Mouse (Mus musculus): ENCODE data around the gene Clasp2.
"Not testable (repeated sequence)": the region's sequence is repeated elsewhere in the genome, so short reads cannot be mapped to it uniquely, and the experiment has no call there.

Gene Clasp2

DNA sequence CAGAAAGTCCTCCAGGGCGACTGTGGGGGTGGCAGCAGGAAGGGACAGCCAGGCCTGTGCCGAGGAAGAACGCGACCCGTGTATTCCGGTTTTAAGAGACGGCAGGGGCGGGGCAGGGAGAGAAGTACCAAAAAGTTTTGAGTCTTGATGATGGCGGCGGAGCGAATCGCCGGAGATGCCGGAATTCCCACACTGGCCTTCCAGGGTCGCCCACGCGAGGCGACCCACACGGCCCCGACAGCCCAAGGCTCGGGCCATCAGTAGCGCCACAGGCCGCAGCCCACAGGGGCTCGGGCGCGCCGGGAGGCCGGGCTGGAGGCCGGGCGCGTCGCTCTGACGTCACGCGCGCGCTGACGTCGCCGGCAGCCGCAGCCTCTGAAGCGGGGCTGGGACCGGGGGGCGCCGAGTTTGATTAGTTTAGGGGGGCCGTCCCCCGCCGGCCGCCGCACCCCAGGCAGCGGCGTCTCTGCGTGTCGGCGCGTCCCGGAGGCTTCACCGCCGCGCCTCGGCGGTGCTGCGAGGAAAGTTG, at the start of gene Clasp2:
Gene Clasp2 (plus strand): TSS at position 366 of the 529 bp plus-strand sequence.
- DNase-seq (ENCODE audit: low read depth, low spot score), result peak; percentile 67

DNA sequence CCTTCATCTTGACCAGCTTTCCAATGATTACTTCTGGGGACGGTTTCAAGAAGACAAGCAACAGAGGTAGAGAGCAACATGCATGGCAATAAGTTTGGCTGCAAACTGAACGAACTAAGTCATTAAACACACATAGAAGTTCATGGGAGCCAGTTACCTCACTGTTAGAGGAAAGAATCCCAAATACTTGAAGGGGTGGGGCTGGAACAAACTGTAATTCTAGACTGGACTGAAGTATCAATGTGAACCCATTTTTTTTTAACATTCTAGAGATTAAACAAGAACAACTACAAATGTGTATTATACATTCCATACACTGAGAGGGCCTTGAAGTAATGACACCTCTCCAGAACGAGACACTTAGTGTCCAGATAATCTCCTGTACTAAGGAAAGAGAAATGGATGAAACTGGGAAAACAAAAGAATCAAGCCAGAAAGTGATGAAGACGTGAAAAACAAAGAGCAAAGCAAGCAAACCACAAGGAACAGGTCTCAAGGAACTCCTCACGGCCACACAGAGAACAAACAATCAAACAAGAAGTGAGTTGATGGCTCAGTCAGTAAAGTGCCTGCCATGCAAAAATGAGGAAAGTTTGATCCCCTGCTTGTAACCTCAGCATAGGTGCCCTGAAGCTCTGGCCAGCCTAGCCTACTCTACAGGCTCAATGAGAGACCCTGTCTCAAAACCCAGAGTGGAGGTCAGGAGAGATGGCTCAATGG, 39.7 kb upstream of the Clasp2 start:
- DNase-seq (ENCODE audit: low read depth, low spot score), result no peak

DNA sequence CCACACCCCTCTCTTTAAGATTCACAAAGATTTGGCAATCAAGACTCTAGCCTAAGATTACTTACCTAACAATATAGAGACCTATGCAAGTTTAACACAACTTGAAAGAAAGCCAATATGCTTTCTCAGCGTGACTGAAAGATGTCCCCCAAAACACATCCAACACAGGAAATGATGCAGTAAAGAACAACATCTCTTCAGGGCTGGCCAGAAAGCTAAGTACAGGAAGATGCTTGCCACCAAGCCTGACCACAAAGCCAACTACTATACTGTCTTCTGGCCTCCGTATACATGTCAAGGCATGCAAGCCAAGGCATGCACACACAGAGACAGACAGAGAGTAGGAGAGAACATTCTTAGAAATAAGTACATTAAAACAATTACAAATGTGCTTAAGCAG, 35.2 kb upstream of the Clasp2 start:
- DNase-seq (ENCODE audit: low read depth, low spot score), result no peak

DNA sequence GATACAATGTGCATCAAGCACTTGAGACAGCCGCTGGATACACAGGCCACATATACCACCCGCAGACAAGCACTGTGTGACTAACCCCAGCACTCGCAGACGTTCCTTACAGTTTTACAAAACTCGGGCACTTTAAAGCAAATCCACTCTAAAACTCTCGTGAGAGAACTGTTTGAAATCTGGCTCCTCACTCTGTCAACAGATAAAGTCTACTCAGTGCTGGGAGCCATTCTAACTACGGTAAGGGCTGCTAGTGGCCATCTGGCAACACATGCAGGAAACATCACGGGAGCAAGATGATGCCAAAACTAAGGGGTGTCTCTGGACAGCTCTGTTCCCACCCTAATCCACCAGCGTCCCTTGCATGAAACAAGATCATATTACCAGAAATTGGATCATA, 34.4 kb upstream of the Clasp2 start:
- no peak for DNase-seq (ENCODE audit: low read depth, low spot score)

DNA sequence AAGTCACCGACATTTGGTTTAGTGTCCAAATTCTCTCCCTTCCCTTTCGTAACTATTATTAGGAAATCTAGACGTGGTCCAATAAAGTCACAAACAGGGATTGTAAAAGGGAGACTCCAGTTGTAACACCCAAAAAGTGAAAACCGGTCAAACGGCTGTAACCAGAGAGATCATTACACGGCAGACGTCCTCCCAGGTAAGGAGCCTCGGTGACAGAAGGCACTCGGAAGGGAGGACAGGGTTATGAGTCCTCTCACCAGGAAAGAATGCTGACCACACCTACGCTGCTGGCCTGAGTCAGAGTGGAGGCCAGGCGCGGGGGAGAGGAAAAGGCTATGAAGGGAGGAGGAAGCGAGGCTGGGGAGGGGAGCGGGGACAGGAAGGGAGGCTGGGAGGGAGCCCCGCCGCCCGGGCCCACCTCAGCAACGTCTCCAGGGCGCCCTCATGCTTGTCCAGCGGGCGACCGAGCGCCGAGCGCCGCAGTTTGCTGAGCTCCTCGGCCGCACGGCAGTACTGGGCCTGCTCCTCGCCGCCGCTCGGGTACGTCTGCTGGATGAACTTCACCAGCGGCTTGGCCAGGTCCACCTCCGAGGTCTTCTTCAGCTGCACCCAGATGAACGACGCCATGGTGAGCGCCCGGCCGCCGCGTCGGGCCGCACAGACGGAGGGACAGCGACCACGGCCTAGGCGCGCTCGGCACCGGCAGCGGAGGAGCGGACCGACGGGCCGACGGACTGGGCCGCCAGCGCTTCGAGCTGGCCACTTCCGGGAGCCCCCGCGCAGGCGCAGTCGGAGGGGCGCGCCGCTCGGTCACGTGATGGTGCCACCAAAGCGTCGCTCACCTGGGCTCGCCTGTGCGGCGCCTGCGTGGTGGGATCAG, 33.6 kb upstream of the Clasp2 start, which contains the start of gene Pdcd6ip:
Gene Pdcd6ip (minus strand): TSS at position 779 of the 880 bp plus-strand sequence.
- peak; percentile 78 for DNase-seq (ENCODE audit: low read depth, low spot score)

DNA sequence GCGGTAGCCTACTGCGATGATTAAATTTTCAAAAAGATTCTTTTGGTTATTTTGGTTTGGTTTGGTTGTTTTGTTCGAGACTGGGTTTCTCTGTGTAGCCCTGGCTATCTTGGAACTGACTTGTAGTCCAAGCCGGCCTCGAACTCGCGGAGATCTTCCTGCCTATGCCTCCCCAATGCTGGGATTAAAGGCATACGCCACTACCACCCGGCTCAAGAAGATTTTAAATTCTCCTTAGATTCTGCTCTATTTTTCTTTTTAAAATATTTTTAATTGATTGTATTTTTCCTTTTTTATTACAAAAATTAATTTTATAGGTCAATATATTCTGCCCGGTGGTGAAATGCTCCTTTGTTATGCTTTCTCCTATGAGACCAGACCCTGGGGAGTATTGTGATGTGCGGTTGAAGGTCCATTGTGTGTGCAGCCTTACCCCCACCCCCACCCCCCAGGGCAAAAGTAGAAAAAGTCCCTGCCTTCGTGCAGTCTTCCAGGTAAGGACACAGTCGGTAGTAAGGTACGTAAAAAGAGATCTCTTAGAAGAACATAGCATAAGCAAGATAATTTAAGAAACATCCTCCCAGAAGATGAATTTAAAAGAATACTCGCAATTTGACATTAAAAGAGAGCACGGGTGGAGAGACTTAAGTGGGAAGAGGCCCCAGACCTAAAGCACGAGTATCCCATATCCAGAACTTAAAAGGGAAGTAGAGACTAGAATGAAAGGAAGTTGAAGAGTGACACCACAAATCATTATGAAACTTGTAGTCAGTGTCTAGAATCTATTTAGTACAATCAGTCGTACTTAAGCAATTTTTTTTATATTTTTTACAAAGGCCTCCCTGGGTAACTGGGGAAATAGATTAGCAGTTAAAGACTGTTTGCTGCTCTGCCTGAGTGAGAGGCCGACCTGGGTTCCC, 32.7 kb upstream of the Clasp2 start:
- no peak for DNase-seq (ENCODE audit: low read depth, low spot score)

DNA sequence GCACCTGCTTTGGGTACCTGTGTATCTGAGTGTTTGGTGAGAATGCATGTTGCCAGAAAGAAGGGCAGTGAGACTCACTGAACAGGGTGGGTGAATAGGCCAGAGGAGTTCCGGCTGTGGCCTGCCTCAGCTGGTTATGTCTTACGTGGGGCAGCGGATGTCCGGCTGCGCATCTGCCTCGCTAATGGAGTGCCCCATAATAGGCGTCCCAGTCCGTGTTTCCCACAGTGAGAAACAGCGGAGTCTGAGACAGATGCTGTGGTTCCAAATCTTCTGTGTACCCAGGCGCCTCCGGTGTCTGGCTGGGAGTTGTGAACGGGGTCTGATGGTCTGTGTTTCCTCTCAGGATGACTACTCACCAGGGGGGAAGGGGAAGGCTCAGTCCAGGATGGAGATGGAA, 30.4 kb upstream of the Clasp2 start:
- DNase-seq (ENCODE audit: low read depth, low spot score), result no peak

DNA sequence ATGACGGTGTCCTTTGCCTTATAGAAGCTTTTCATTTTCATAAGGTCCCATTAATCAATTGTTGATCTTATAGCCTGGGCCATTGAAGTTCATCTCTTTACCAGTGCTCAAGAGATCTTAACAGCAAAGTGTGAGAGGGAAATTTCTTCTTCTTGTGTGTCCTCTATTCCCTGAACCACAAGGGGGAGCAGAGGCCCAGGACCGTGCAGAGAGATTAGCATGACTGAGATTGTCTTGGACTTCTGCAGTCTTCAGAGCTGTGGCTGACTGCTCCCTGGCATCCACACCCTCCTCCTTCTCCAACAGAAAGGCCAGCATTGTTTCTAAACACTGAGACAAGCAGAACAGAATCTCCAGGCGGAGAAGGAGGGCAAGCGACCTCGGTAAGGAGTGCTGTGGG, 22.2 kb upstream of the Clasp2 start:
- no peak for DNase-seq (ENCODE audit: low read depth, low spot score)

DNA sequence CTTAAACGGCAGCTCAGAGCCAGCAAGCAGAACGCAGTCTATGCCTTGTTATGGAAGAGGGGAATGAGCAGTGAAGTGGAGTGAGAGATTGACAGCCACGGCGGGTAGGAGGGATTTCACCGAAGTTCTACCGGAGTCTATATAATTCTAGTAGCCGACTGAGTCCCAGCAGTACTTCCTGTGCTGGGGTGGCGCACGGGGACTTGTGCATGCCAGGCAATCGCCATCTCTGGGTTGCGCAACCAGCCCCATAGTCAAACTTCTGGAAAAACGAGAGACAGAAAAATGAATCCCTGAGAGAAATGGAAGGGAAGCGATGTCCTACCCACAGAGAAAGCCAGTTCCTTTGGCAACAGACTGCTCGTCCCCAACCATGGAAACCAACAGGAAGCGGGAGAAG, 16.6 kb upstream of the Clasp2 start:
- no peak for DNase-seq (ENCODE audit: low read depth, low spot score)

DNA sequence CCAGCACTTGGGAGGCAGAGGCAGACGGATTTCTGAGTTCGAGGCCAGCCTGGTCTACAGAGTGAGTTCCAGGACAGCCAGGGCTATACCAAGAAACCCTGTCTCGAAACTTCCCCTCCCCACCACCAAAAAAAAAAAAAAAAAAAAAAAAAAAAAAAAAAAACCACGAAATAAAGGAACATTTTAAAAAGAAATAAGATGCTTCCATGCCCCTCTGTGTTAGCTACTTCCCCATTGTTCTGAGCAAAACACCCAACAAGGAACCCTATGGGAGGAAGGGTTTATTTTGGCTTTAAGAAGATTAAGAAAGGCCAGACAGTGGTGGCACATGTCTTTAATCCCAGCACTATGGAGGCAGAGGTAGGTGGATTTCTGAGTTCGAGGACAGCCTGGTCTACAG, 15.7 kb upstream of the Clasp2 start:
- DNase-seq (ENCODE audit: low read depth, low spot score), result not testable (repeated sequence)

DNA sequence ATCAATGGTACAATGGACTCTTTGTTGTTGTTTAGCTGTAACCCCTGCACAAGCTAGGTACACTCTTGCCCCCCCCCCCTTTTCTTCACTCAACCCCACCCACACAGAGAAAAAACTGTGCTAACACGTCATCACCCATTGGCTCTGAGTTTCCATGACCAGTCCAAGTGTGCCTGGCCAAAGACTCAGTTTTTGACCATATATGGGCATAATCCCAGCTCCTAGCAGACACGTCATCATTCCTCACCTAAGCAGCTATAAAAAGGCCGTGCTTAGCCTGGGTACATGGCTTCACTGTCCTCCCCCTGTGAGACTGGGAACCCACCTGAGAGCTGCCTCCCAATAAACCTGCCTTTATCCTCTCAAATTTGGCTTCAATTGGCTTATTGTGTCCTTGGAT, 15.1 kb upstream of the Clasp2 start:
- no peak for DNase-seq (ENCODE audit: low read depth, low spot score)

DNA sequence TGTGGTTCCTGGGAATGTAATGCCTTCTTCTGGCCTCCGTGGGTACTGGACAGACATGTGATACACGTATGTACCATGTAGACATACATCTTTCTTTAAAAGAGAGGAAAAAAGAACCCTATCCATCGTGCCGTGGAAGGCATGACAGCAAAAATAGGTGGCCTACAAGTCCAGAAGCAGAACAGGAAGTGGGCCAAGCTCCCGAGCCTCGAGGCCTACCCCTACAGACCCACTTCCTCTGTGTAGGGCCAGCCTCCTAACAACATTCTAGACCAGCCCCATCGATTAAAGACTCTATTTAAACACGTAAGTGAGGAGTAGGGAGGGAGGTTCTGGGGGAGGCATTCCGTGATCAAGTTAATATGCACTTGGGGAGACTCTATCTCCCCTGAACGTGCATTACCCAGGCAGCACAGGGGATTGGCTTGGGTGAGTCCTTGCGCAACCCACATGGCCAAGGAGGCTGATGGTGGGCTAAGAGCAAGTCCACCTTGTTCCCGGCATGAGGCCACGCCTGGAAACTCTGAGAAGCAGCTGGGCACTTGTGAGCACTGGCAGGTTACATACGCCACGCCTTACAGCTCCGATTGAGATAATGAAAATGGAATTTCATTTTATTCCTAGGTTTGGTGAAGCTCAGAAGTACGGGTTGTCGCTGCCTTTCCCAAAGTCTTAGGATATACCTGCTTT, 14.1 kb upstream of the Clasp2 start:
- no peak for DNase-seq (ENCODE audit: low read depth, low spot score)

DNA sequence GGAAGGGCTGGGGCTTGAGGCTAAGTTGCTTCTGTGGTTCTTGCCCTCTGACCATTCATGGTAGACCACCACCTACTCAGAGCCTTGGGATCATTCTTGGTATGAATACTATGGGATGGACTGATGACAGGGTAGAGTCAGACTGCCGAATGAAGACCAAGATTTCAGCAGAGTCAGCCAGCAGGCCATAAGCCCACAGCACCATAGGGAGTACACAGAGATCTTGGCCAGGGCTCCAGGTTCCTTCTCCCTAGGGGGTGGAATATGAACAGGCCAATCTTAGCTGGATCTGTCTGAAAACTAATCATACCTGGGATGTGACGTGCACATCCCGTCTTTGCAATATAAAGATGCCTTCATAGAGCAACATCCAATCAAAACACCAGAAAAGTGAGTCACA, 9.7 kb upstream of the Clasp2 start:
- DNase-seq (ENCODE audit: low read depth, low spot score), result no peak

DNA sequence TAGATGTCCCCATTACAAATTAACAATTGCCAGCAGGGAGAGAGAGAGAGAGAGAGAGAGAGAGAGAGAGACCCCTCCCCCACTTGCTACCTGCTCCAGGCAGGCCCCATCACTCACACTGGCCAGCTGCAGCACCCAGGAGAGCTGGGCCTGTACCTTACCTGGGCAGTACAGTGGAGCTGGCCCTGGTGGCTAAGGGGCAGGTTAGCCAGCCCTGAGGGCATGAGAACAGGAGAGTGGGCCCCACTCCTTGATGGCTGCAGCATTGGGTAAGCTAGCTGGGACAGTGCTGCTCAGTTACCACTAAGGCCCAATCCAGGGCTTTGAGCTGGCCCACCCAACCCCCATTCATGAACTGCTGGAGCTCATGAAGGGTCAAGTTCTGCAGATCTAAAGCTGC, 5.4 kb upstream of the Clasp2 start:
- no peak for DNase-seq (ENCODE audit: low read depth, low spot score)

DNA sequence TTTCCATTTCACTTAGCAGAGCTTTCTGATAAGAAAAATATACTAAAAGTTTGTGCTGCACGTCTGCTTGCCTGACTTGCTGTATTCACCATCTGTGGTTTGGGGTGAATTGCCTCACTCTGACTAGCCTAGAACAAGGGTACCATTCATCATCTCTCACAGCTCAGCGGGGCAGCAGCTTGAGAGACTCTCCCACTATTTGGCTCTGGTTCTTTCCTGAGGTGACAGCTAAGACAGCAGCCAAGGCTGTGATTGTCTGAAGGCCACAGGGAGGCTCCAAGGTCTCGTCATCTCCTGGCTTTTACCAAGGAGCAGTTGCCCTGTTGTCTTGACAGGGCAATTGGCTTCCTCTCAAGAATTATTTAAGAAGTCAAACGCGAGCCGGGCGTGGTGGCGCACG, 3.3 kb upstream of the Clasp2 start:
- DNase-seq (ENCODE audit: low read depth, low spot score), result no peak

DNA sequence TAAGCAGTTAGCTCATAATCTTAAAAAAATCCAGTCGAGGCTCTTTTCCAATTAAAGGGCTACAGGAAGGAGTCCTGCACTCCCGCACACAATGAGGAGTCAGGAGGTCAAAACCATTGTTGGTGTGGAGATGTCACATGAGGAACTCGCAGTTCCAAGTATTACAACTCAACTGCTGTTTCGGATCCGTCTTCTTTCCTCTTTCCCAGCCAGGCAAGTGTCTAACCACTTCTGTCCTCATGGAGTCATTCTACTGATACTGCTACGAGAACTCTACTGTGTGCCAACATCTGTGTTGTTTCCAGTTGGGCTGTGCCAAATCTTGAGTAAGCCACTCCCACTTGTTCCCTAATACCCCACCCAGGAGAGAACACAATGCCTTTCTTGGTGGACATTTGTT, 2.3 kb upstream of the Clasp2 start:
- no peak for DNase-seq (ENCODE audit: low read depth, low spot score)

DNA sequence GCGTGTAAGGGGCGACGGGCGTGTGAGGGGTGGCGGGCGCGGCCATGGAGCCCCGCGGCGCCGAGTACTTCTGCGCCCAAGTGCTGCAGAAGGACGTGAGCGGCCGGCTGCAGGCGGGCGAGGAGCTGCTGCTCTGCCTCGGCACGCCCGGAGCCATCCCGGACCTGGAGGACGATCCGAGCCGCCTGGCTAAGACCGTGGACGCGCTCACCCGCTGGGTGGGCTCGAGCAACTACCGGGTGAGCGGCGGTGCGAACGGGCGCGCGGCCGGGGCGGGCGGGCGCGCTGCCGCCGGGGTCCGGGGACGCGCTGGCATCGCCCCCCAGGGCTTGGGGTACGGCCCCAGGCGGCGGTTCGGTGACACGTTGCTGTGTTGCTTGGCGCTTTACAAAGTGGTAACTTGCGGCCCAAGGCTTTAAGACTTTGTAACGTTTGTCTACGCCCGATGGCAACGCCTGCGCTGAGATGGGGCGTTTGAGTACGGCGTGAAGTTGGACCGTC, 414 bp downstream of the Clasp2 start:
- no peak for DNase-seq (ENCODE audit: low read depth, low spot score)

DNA sequence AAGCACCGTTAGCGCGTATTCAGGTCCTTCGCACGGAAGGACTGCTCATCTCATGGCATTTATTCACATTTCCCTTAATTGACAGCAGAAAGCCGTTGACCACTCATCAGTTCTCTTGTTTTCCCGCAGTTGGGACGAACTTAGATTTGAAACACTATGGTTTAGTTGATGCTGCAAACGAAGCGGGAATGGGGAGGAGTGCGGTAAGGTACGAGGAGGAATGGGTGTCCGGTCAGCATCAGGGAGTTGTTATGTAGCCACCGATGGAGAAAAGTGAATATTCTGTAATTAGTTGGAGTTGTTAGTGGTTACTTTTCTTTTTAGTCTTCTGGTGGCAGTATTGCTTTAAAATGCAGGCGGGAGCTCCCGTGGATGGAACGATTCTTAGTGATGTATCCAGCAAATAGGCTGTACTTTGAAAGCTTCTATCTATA, 1.1 kb downstream of the Clasp2 start:
- no peak for DNase-seq (ENCODE audit: low read depth, low spot score)

DNA sequence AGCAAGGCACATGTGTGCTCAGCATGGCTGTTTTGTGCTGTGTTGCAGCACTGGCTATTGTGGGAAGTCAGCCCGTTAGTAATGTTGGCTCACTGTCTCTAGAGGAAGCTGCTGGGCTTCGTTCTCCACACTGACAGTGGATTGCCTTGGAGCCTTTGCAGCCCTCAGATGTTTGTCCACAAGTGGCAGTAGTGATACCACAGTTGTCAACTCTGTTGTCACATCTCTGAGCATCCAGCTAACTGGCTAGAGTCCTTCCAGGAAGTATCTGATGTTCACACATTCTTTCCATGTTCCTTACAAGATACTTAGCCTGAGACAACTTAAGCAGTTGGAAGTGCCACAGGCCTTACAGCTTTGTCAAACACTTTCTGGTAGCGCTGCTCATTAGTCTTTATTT, 2.0 kb downstream of the Clasp2 start:
- no peak for DNase-seq (ENCODE audit: low read depth, low spot score)

DNA sequence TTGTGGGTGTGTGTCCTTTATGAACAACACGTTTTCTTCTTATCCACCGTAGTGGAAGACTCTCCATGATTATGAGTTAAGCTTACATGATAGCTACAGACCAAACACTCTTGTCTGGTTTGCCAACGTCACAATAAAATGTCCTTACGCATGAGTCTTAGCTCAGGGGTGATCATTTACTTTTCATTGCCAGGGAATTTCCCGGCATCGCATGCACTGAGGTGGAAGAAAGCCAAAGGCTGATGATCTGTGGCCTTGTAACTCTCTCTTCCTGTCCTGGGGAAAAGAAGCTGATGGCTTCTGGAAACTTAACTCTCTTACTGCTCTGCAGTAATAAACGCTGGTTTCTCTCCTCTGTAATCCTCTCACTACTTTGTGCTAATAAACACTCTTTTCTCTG, 8.1 kb downstream of the Clasp2 start:
- no peak for DNase-seq (ENCODE audit: low read depth, low spot score)

All from brain, embryonic 18.5 days (tissue).